Mouse (Mus musculus): ENCODE measurements at regions not wholly inside any gene's neighbourhood (a gene's known extent, or its start where the extent isn't known, plus 50 kb on each side); places are given as distances from the start of the nearest gene placed in this dataset.

DNA sequence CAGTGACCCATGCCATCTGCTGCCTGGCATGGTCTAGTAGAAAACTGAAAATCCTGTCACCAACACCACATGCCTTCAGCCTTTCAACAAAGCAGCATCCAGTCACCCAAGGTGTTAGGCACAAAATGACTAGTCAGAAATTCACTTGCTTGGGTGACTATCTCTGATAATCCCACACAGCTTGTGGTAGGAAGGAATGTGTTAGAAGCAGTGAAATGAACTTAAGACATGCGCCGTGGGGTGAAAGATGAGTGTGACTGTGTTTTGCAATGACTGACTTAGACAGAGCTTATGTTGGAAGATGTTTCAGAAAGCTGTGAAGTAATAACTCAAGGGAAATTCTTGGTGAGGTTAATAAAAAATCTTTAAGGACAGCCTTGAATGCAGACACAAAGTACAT, 51.6 kb upstream of the BC052040 start:
- TF ChIP-seq ZC3H11A (IDR thresholded peaks at IDR 0.05; ENCODE audit: low read depth, low read length) = no peak
- no peak for TF ChIP-seq POLR2AphosphoS2 (IDR thresholded peaks at IDR 0.05; ENCODE audit: low read length)
- TF ChIP-seq CTCF (IDR thresholded peaks at IDR 0.05 in 2 of 3, conservative IDR thresholded peaks at IDR 0.05 in 1 of 3; ENCODE audit: control insufficient read depth in 1 of 3, insufficient read depth in 1 of 3, low read depth in 2 of 3, low read length in 3 of 3, poor library complexity in 1 of 3, severe bottlenecking in 1 of 3) = no peak
- TF ChIP-seq NELFE (IDR thresholded peaks at IDR 0.05; ENCODE audit: low read depth, low read length) = no peak
- no peak for TF ChIP-seq USF1 (IDR thresholded peaks at IDR 0.05; ENCODE audit: low read depth, low read length)
- no peak for TF ChIP-seq POLR2A (IDR thresholded peaks at IDR 0.05; ENCODE audit: control insufficient read depth in 1 of 2, insufficient read depth in 1 of 2, low read depth in 1 of 2, low read length in 2 of 2, poor library complexity in 1 of 2)
- TF ChIP-seq USF2 (IDR thresholded peaks at IDR 0.05; ENCODE audit: borderline replicate concordance in 1 of 2, insufficient read depth in 1 of 2, low read depth in 1 of 2, low read length in 2 of 2) = no peak
- TF ChIP-seq EP300 (IDR thresholded peaks at IDR 0.05; ENCODE audit: low read depth in 1 of 2, low read length in 2 of 2) = no peak
- TF ChIP-seq POLR2AphosphoS5 (IDR thresholded peaks at IDR 0.05; ENCODE audit: borderline replicate concordance, low read depth, low read length) = no peak
- no peak for TF ChIP-seq E2F4 (IDR thresholded peaks at IDR 0.05; ENCODE audit: borderline replicate concordance, low read depth, low read length)
- no peak for TF ChIP-seq RCOR1 (IDR thresholded peaks at IDR 0.05; ENCODE audit: low read depth, low read length)
- no peak for TF ChIP-seq MYB (IDR thresholded peaks at IDR 0.05; ENCODE audit: low read depth, low read length)
- TF ChIP-seq NRF1 (IDR thresholded peaks at IDR 0.05; ENCODE audit: insufficient read depth, low read depth, low read length, poor library complexity, severe bottlenecking) = no peak
- TF ChIP-seq TCF12 (IDR thresholded peaks at IDR 0.05; ENCODE audit: low read depth, low read length) = no peak

Data from MEL (cell line).